In genomic region chr11:61161121-61161520, GRCm38 (mm10) we compare ENCODE assay signal across 29 mouse cellular contexts. TPM values are rescaled to one million over a fixed set of nuclear protein-coding genes. Genes with fewer than 3 reads are reported as not detected.
"Had no signal": no experiment of that assay in that cellular context is flagged by ENCODE, and none has a peak within 500 bp of the region (broad histone marks: within the 10 kb centered on the region; RNA-seq: fewer than 3 reads in every experiment).

No protein-coding gene starts in this region.

- H3K9ac ChIP-seq: embryonic facial prominence, embryonic 12.5 days; embryonic facial prominence, embryonic 13.5 days; embryonic facial prominence, embryonic 15.5 days; forebrain, embryonic 12.5 days; forebrain, embryonic 13.5 days; forebrain, embryonic 15.5 days; forebrain, postnatal 0 days had no signal

- H3K4me3 ChIP-seq: embryonic facial prominence, embryonic 10.5 days; embryonic facial prominence, embryonic 12.5 days; embryonic facial prominence, embryonic 13.5 days; embryonic facial prominence, embryonic 15.5 days; erythroblast, embryonic 14.5 days; forebrain, embryonic 10.5 days; forebrain, embryonic 12.5 days; forebrain, embryonic 13.5 days; forebrain, embryonic 15.5 days; gastrocnemius, adult 2 months had no signal

- ATAC-seq: forebrain, embryonic 13.5 days; forebrain, embryonic 14.5 days; forebrain, embryonic 15.5 days; forebrain, embryonic 16.5 days; forebrain, postnatal 0 days had no signal

- H3K27ac ChIP-seq: embryonic facial prominence, embryonic 10.5 days; embryonic facial prominence, embryonic 12.5 days; embryonic facial prominence, embryonic 13.5 days; embryonic facial prominence, embryonic 15.5 days; forebrain, embryonic 10.5 days; forebrain, embryonic 12.5 days; forebrain, embryonic 13.5 days; forebrain, embryonic 15.5 days; gastrocnemius, adult 2 months had no signal

- H3K27me3 ChIP-seq: embryonic facial prominence, embryonic 12.5 days; embryonic facial prominence, embryonic 13.5 days; embryonic facial prominence, embryonic 15.5 days; forebrain, embryonic 12.5 days; forebrain, embryonic 13.5 days; forebrain, embryonic 15.5 days had no signal

- H3K4me1 ChIP-seq: embryonic facial prominence, embryonic 10.5 days; embryonic facial prominence, embryonic 12.5 days; embryonic facial prominence, embryonic 13.5 days; embryonic facial prominence, embryonic 15.5 days; forebrain, embryonic 10.5 days; forebrain, embryonic 12.5 days; forebrain, embryonic 13.5 days; forebrain, embryonic 15.5 days had no signal

- H3K9me3 ChIP-seq: embryonic facial prominence, embryonic 10.5 days; embryonic facial prominence, embryonic 12.5 days; embryonic facial prominence, embryonic 13.5 days; embryonic facial prominence, embryonic 15.5 days; forebrain, embryonic 10.5 days; forebrain, embryonic 12.5 days; forebrain, embryonic 13.5 days; forebrain, embryonic 15.5 days had no signal

- DNase-seq: cerebellum, adult 2 months; cerebellum, adult 8-10 months; cerebellum, adult 9-10 months; cerebellum, adult 9-11 months; cerebellum, postnatal 10 days; cerebellum, postnatal 14 days; cerebellum, postnatal 36 days; embryo, embryonic 11 days; forebrain, postnatal 0 days; gastrocnemius, adult 2 months; gastrocnemius, postnatal 10 days; gastrocnemius, postnatal 25 days; gastrocnemius, postnatal 36 days had no signal

RNA-seq across cellular contexts. Expression of gene Aldh3a1, which starts 46.2 kb away (rescaled TPM):
- total RNA-seq: common myeloid progenitor, adult 5-6 weeks; forebrain, postnatal 0 days; granulocyte monocyte progenitor cell, adult 5-6 weeks had no signal
- polyA plus RNA-seq: embryonic facial prominence, embryonic 10.5 days; embryonic facial prominence, embryonic 11.5 days; erythroblast, embryonic 14.5 days; forebrain, embryonic 10.5 days; forebrain, embryonic 11.5 days; forebrain, embryonic 12.5 days; forebrain, embryonic 13.5 days; forebrain, embryonic 14.5 days; heart, embryonic 11.5 days had no signal
